Mouse (Mus musculus): Measurements from ENCODE around the gene Kif26b. TPM values are rescaled to one million over a fixed set of nuclear protein-coding genes. Genes with fewer than 3 reads are reported as not detected.

Gene Kif26b
- polyA plus RNA-seq, 1 experiment from 2014 or later, result 32.0 TPM

DNA sequence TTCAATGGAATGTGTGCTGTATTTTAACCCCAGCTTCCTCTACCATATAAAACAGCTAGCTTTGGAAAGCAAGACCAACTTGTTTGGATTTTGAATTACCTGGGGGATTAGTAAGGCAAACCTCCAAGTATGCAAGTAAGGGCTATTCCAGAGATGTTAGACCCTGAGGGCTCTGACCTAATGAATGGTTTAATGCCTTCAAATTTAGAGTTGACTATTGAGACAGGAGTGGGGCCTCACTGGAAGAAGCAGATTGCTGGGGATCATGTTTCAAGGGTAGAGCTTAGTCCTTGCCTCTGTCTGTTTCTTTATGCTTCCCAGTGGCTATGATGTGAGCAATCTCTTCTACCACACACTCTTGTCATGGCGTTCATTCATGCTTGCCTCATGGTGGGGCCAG, 349.8 kb downstream of the Kif26b start:
- Histone ChIP-seq H3K9ac (replicated peaks) (no peak overlapping the region), H3K4me3 (replicated peaks) (no peak overlapping the region), H3K36me3 (peaks cover 85% of the 10 kb centered on the region), H3K4me1 (replicated peaks) (peaks cover 16% of the 10 kb centered on the region), H3K9me3 (no peaks in the 10 kb centered on the region), H3K4me2 (no peak overlapping the region), H3K27ac (peak overlapping the region; percentile 60), H3K27me3 (no peaks in the 10 kb centered on the region)
- peak; percentile 72 for ATAC-seq (ENCODE audit: insufficient number of reproducible peaks, insufficient read depth, low FRiP score, low TSS enrichment, low read depth)
- 39% methylated on average over 1 of the region's 1 CpGs for WGBS

- H3K4me2 ChIP-seq, result no peak overlapping the region
- peaks cover 16% of the 10 kb centered on the region for H3K4me1 ChIP-seq (replicated peaks)
- H3K27ac ChIP-seq, result no peak overlapping the region
- H3K9ac ChIP-seq (replicated peaks), result no peak overlapping the region
- WGBS, result 85% methylated on average over 7 of the region's 7 CpGs
- H3K4me3 ChIP-seq (replicated peaks), result no peak overlapping the region
- H3K36me3 ChIP-seq, result peaks cover 85% of the 10 kb centered on the region
- H3K9me3 ChIP-seq, result no peaks in the 10 kb centered on the region
- H3K27me3 ChIP-seq, result no peaks in the 10 kb centered on the region
- no peak for ATAC-seq (ENCODE audit: insufficient number of reproducible peaks, insufficient read depth, low FRiP score, low TSS enrichment, low read depth)
These were observed 352.0 kb downstream of the Kif26b start for GRCm38 (mm10) chr1:178880905-178881304.

DNA sequence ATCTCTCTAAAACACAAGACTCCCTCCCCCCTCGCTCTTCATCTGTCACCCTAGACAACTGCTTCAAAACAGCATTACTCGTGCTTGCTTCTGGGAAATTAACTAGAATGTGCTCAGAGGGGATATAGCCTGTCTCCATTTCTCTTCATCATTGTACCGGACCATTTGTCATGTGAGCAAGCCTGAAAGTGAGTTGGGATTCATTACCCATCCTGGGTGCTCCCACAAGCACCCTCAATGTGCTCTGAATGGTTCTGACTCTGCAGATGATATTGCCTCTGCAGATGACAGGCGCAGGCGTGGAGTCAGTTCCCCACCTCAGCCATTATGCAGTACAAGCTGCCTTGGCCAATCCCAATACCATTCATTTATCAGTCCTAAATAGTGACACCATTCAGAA, 357.7 kb downstream of the Kif26b start:
- H3K4me3 ChIP-seq (replicated peaks), result no peak overlapping the region
- ATAC-seq (ENCODE audit: insufficient number of reproducible peaks, insufficient read depth, low FRiP score, low TSS enrichment, low read depth), result no peak
- H3K27ac ChIP-seq, result no peak overlapping the region
- H3K4me1 ChIP-seq (replicated peaks), result peaks cover 13% of the 10 kb centered on the region; the same call in 1 of the 2 replicates
- H3K9me3 ChIP-seq, result no peaks in the 10 kb centered on the region
- H3K36me3 ChIP-seq, result peaks cover 75% of the 10 kb centered on the region
- WGBS, result 83% methylated on average over 5 of the region's 5 CpGs
- no peak overlapping the region for H3K4me2 ChIP-seq
- H3K27me3 ChIP-seq, result no peaks in the 10 kb centered on the region
- no peak overlapping the region for H3K9ac ChIP-seq (replicated peaks)

DNA sequence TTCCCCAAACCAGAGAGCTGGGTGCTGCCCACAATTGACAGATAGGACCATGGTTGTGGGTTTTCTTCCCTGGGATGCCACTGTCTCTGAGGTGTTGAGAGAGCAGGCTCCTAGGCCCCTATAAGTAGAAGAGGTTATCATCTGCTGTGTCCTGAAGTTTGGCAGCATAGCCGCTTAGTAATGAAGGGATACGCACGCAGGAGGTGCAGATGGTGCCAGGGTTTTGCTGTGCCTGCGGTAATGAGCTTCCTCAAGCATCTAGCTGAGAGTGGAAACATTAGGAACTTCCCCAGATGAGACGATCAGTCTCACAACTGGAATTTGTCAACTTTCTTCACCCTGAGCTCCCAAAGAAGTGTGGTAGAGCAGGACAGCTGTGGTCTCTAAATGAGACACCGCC, 363.5 kb downstream of the Kif26b start:
- Histone ChIP-seq H3K36me3 (peaks cover 39% of the 10 kb centered on the region), H3K4me2 (no peak overlapping the region), H3K9me3 (no peaks in the 10 kb centered on the region), H3K4me1 (replicated peaks) (peaks cover 35% of the 10 kb centered on the region), H3K4me3 (replicated peaks) (no peak overlapping the region), H3K27me3 (0 out of 2 replicates have a peak, but pooled peaks cover 3% of the 10 kb centered on the region), H3K9ac (replicated peaks) (no peak overlapping the region), H3K27ac (no peak overlapping the region)
- WGBS, result 93% methylated on average over 6 of the region's 6 CpGs
- ATAC-seq (ENCODE audit: insufficient number of reproducible peaks, insufficient read depth, low FRiP score, low TSS enrichment, low read depth), result no peak

- no peak overlapping the region for H3K4me3 ChIP-seq (replicated peaks)
- H3K9me3 ChIP-seq, result no peaks in the 10 kb centered on the region
- H3K9ac ChIP-seq (replicated peaks), result no peak overlapping the region
- H3K36me3 ChIP-seq, result peaks cover 44% of the 10 kb centered on the region
- H3K4me2 ChIP-seq, result no peak overlapping the region
- H3K27ac ChIP-seq, result no peak overlapping the region
- ATAC-seq (ENCODE audit: insufficient number of reproducible peaks, insufficient read depth, low FRiP score, low TSS enrichment, low read depth), result no peak
- 0 out of 2 replicates have a peak, but pooled peaks cover 3% of the 10 kb centered on the region for H3K27me3 ChIP-seq
- H3K4me1 ChIP-seq (replicated peaks), result peaks cover 35% of the 10 kb centered on the region
- WGBS, result 88% methylated on average over 11 of the region's 11 CpGs
These were observed 364.5 kb downstream of the Kif26b start for GRCm38 (mm10) chr1:178893229-178894080.

DNA sequence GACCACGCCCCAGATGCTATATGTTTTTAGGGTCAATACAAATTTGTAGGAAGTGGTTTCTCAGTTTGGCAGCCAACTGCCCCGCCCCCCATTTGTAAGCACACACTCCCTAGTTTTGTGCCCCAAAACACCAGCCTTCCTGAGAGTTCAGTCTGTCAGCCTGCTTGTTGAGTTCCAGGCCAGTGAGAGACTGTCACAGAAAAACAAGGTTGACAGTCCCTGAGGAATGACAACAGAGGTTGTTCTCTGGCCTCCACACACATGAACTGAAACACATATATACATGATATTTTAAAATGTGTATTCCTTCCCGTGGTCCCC, 365.1 kb downstream of the Kif26b start:
- ATAC-seq (ENCODE audit: insufficient number of reproducible peaks, insufficient read depth, low FRiP score, low TSS enrichment, low read depth), result no peak
- H3K9ac ChIP-seq (replicated peaks), result no peak overlapping the region
- no peak overlapping the region for H3K4me3 ChIP-seq (replicated peaks)
- H3K27ac ChIP-seq, result no peak overlapping the region
- peaks cover 32% of the 10 kb centered on the region for H3K4me1 ChIP-seq (replicated peaks)
- H3K27me3 ChIP-seq, result 0 out of 2 replicates have a peak, but pooled peaks cover 3% of the 10 kb centered on the region
- 93% methylated on average over 3 of the region's 3 CpGs for WGBS
- H3K4me2 ChIP-seq, result no peak overlapping the region
- H3K9me3 ChIP-seq, result no peaks in the 10 kb centered on the region
- H3K36me3 ChIP-seq, result peaks cover 42% of the 10 kb centered on the region

GRCm38 (mm10) chr1:178895674-178896073, 366.7 kb downstream of the Kif26b start:
- H3K9me3 ChIP-seq, result no peaks in the 10 kb centered on the region
- 0 out of 2 replicates have a peak, but pooled peaks cover 3% of the 10 kb centered on the region for H3K27me3 ChIP-seq
- peaks cover 40% of the 10 kb centered on the region for H3K36me3 ChIP-seq
- no peak overlapping the region for H3K27ac ChIP-seq
- H3K4me2 ChIP-seq, result no peak overlapping the region
- peaks cover 22% of the 10 kb centered on the region for H3K4me1 ChIP-seq (replicated peaks)
- no peak overlapping the region for H3K9ac ChIP-seq (replicated peaks)
- 88% methylated on average over 4 of the region's 4 CpGs for WGBS
- no peak overlapping the region for H3K4me3 ChIP-seq (replicated peaks)
- no peak for ATAC-seq (ENCODE audit: insufficient number of reproducible peaks, insufficient read depth, low FRiP score, low TSS enrichment, low read depth)

DNA sequence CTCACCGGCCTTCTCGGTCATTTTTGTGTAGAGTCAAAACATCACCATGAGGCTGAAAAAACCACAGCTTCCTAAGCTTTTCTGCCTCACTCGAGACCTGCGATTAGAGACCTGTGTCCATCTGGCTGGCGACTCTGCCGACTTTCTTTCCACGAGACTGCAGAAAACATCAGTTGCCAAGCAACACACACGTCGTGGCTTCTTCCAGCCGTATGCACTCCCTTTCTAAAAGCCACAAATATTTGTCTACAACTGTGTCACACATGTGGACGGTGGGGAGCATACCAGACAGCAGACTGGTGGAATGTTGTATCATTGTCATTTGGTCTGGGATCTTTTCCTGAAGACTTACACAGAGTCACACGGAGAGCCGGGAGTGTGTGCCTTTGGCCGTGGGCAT, 382.0 kb downstream of the Kif26b start:
- H3K27me3 ChIP-seq, result no peaks in the 10 kb centered on the region
- peak overlapping the region; percentile 23; the same call in 1 of the 2 replicates for H3K27ac ChIP-seq
- peaks cover 30% of the 10 kb centered on the region for H3K36me3 ChIP-seq
- H3K9me3 ChIP-seq, result no peaks in the 10 kb centered on the region
- H3K4me3 ChIP-seq (replicated peaks), result no peak overlapping the region
- ATAC-seq (ENCODE audit: insufficient number of reproducible peaks, insufficient read depth, low FRiP score, low TSS enrichment, low read depth), result no peak
- H3K4me2 ChIP-seq, result no peak overlapping the region
- 60% methylated on average over 14 of the region's 14 CpGs for WGBS
- H3K4me1 ChIP-seq (replicated peaks), result peaks cover 23% of the 10 kb centered on the region
- H3K9ac ChIP-seq (replicated peaks), result no peak overlapping the region

GRCm38 (mm10) chr1:178912936-178913716, 384.2 kb downstream of the Kif26b start:
- H3K27ac ChIP-seq, result no peak overlapping the region
- H3K4me1 ChIP-seq (replicated peaks), result peaks cover 23% of the 10 kb centered on the region
- H3K4me2 ChIP-seq, result no peak overlapping the region
- no peak overlapping the region for H3K4me3 ChIP-seq (replicated peaks)
- H3K27me3 ChIP-seq, result peaks cover 5% of the 10 kb centered on the region; the same call in 1 of the 2 replicates
- 71% methylated on average over 6 of the region's 6 CpGs for WGBS
- no peak overlapping the region for H3K9ac ChIP-seq (replicated peaks)
- no peak for ATAC-seq (ENCODE audit: insufficient number of reproducible peaks, insufficient read depth, low FRiP score, low TSS enrichment, low read depth)
- H3K36me3 ChIP-seq, result peaks cover 52% of the 10 kb centered on the region
- no peaks in the 10 kb centered on the region for H3K9me3 ChIP-seq

DNA sequence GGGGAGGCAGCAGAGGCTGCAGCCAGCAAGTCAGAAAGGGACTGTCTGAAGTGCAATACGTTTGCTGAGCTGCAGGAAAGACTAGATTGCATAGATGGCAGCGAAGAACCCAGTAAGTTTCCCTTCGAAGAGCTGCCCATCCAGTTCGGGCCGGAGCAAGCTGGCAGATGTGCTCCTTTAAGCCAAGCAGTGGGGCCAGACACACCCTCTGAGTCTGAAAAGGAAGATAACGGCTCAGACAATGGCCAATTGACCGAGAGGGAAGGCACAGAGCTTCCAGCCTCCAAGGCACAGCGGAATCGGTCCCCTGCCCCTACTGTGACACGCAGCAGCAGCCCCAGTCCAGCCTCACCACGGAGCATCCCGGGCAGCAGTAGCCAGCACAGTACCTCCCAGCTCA, 386.1 kb downstream of the Kif26b start:
- 0 out of 2 replicates have a peak, but pooled peaks have one; percentile 16 for ATAC-seq (ENCODE audit: insufficient number of reproducible peaks, insufficient read depth, low FRiP score, low TSS enrichment, low read depth)
- Histone ChIP-seq H3K27ac (no peak overlapping the region), H3K9me3 (no peaks in the 10 kb centered on the region), H3K27me3 (peaks cover 7% of the 10 kb centered on the region; the same call in 1 of the 2 replicates), H3K4me1 (replicated peaks) (peaks cover 16% of the 10 kb centered on the region), H3K4me3 (replicated peaks) (no peak overlapping the region), H3K9ac (replicated peaks) (no peak overlapping the region), H3K36me3 (peaks cover 69% of the 10 kb centered on the region), H3K4me2 (no peak overlapping the region)
- whole genome bisulfite sequencing, result 84% methylated on average over 12 of the region's 12 CpGs

GRCm38 (mm10) chr1:178917194-178917902, 388.4 kb downstream of the Kif26b start:
- Histone ChIP-seq H3K27me3 (peaks cover 7% of the 10 kb centered on the region; the same call in 1 of the 2 replicates), H3K36me3 (peaks cover 87% of the 10 kb centered on the region), H3K9ac (replicated peaks) (no peak overlapping the region), H3K9me3 (no peaks in the 10 kb centered on the region), H3K27ac (no peak overlapping the region), H3K4me3 (replicated peaks) (no peak overlapping the region), H3K4me1 (replicated peaks) (peaks cover 6% of the 10 kb centered on the region), H3K4me2 (no peak overlapping the region)
- WGBS, result 76% methylated on average over 31 of the region's 31 CpGs
- no peak for ATAC-seq (ENCODE audit: insufficient number of reproducible peaks, insufficient read depth, low FRiP score, low TSS enrichment, low read depth)
